Mouse (Mus musculus) brown adipose tissue, adult 24 weeks (tissue): Measurements from ENCODE around the gene Apon. TPM values are rescaled to one million over a fixed set of nuclear protein-coding genes. Genes with fewer than 3 reads are reported as not detected.
A peak's percentile ranks its signal among the peaks of the same experiment; 100 is the strongest.
"Not testable (repeated sequence)": the region's sequence is repeated elsewhere in the genome, so short reads cannot be mapped to it uniquely, and the experiment has no call there.

Source experiments
- H3K27ac ChIP-seq: fragments of 200-500 bp; replicated peaks from 2 replicates; pipeline ENCODE4 v1.5.1; 2012; ENCODE audit warnings: low read depth, mild to moderate bottlenecking, low read length
- H3K4me1 ChIP-seq: fragments of 200-500 bp; 2 replicates; pipeline ENCODE4 v1.6.1; 2012; ENCODE audit warnings: low read length, mixed read lengths; ENCODE audit not compliant: control insufficient read depth, insufficient read depth, insufficient read length
- H3K4me3 ChIP-seq: fragments of 200-500 bp; 2 replicates; pipeline ENCODE4 v1.5.1; 2012; ENCODE audit warnings: low read depth, mild to moderate bottlenecking, low read length, moderate library complexity; ENCODE audit not compliant: insufficient read depth
- polyA plus RNA-seq: library from polyadenylated mRNA; stranded (reverse); fragments of >200 nt; gene quantifications from 2 replicates; pipeline ENCODE4 v1.2.4, GENCODE M21; 2012; ENCODE audit not compliant: missing spikeins, insufficient read depth, insufficient read length

Gene Apon
- polyA plus RNA-seq, 1 experiment = not detected

DNA sequence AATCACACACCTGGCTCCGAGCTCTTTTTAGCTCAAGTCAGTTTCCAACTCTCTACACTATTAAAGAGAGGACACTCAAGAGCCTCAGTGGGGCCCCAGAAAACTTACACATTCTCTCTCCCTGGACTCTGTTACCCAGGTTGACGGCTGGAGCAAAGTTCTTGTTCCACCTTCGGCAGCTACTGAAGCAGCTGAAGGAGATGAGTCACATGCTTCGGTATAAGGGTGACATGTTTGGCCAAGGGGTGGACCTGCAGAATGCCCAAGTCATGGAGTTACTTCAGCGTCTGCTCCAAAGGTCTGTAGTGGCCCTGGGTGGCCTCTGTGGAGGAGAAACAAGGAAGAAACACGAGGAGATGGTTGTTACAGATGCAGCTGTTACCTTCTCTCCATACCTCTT lies 27.0 kb downstream of the Apon start:
- H3K27ac ChIP-seq = no peak overlapping the region
- H3K4me3 ChIP-seq = no peak overlapping the region
- H3K4me1 ChIP-seq = no peaks in the 10 kb centered on the region

DNA sequence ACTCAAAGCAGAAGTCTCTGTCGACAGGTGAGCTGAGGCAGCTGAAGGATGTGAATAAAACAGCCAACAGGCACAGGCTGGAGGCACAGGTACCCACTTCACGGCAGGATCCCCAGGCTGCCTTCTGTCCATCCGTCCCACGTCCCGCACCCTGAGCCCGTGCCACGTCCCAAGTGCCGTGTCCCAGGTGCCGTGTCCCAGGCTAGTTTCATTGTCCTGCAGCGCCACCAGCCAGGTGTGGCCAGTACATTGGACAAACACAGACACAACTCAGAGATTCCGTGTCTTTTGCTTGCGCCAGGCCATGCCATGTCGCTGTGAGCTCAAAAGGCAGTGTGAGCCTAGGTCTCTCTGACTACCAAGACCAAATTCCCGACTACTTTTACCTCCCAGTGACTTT lies 27.8 kb downstream of the Apon start:
- Histone ChIP-seq H3K27ac (no peak overlapping the region), H3K4me1 (no peaks in the 10 kb centered on the region), H3K4me3 (no peak overlapping the region)

DNA sequence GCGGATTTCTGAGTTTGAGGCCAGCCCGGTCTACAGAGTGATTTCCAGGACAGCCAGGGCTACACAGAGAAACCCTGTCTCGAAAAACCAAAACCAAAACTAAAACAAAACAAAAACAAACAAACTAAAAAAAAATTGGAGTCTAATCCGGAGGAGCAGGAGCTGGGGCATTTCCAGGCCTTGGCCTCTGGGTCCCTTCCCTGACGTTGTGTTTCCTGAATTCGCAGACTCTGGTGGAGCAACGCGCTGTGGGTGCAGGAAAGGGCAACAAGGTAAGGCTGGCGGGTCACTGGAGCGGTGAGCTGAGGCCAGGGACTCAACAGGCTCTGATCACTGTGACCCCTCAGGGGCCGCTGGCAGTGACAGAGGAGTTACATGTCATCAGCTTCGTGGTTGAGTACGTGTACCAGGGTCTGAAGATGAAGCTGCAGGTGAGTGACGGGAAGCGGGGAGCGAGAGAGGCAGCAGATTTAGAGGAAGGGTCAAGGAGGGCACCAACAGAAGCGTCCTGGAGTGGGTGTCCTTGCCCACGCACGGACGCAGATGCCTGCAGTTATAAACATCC lies 29.1 kb downstream of the Apon start:
- no peak overlapping the region for H3K27ac ChIP-seq
- H3K4me1 ChIP-seq = no peaks in the 10 kb centered on the region
- no peak overlapping the region for H3K4me3 ChIP-seq

- no peaks in the 10 kb centered on the region for H3K4me1 ChIP-seq
- H3K4me3 ChIP-seq = no peak overlapping the region
- H3K27ac ChIP-seq = no peak overlapping the region
Observed at GRCm38 (mm10) chr10:128283604-128284579, 30.0 kb downstream of the Apon start.

DNA sequence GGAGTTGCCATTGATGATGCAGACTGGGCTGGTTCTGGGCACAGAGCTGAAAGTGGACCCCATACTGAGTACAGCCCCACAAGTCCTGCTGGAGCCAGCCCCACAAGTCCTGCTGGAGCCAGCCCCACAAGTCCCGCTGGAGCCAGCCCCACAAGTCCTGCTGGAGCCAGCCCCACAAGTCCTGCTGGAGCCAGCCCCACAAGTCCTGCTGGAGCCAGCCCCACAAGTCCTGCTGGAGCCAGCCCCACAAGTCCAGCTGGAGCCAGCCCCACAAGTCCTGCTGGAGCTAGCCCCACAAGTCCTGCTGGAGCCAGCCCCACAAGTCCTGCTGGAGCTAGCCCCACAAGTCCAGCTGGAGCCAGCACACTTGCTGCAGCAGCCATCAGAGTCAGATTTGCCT lies 36.7 kb downstream of the Apon start:
- not testable (repeated sequence) for H3K4me3 ChIP-seq, H3K27ac ChIP-seq

GRCm38 (mm10) chr10:128296370-128297090 lies 42.6 kb downstream of the Apon start:
- no peak overlapping the region for H3K27ac ChIP-seq
- no peak overlapping the region for H3K4me3 ChIP-seq
- peaks cover 4% of the 10 kb centered on the region; the same call in 1 of the 2 replicates for H3K4me1 ChIP-seq

More for the DNA sequence above, 36.7 kb downstream of the Apon start:
- H3K4me1 ChIP-seq = not testable (repeated sequence)

DNA sequence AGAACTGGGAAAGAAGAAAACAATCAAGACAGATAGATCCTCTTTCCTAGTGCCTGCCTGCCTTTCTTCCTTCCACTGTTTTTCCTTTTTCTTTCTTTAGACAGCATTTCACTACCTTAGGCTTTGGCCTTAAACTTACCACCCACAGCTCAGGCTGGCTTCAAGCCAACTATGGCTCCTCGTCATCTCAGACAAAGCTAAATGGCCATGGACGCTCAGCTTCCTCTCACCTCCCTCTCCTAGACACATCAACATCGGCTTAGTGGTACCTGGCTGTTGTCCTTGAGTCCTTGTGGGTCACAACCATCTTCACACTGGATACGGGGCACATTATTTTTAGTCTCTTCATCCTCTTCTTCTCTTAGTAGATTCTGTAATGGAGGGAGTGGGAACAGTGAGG lies 43.3 kb downstream of the Apon start:
- Histone ChIP-seq H3K4me1 (peaks cover 5% of the 10 kb centered on the region), H3K4me3 (no peak overlapping the region), H3K27ac (no peak overlapping the region)

DNA sequence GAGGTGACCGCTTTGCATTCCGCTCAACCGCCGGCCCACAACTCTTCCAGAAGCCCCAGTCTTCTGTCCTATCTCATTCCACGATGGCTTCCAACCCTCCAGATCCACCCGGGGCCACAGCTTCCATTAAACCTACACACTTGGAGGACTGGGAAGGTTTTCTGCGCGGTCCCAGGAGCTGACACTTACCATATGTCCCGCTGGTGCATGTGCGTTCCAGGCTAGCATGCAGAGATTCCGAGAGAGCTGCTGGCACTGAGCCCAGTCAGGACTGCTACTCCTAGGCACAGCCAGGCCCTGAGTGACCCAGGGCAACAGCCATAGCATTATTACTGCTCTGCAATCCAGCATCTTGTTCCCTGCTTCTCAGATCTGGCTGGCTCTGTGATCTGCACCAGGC lies 43.7 kb downstream of the Apon start:
- H3K27ac ChIP-seq = no peak overlapping the region
- no peak overlapping the region for H3K4me3 ChIP-seq
- H3K4me1 ChIP-seq = peaks cover 9% of the 10 kb centered on the region

GRCm38 (mm10) chr10:128298243-128298642 lies 44.3 kb downstream of the Apon start:
- Histone ChIP-seq H3K4me3 (no peak overlapping the region), H3K4me1 (peaks cover 9% of the 10 kb centered on the region), H3K27ac (no peak overlapping the region)

DNA sequence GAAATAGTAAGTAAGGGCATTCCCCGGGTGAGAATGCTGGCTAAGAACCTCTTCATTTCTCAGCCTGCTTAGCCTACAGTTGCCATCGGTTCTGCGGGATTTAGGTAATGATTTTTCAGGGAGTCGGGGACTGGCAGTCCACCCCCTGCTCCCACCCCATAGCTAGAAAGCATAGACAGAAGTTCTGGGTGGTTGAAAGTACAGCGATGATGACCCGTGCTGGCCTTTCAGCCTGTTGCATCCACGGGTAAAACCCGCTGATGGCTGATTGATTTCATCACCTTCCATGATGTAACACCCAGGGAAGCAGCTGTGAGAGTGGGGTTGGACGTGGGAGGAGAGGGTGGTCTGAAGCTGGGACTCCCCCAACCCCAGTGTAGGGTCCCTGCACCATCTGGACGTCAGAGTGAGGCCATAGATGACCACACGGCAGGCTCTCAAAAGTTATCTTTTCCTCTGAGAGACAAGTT lies 44.8 kb downstream of the Apon start, which contains the start of gene Il23a:
TSS of gene Il23a (minus strand) at position 51 of the 470 bp plus-strand sequence.
- no peak within 1 kb of the TSS for H3K27ac ChIP-seq
- H3K4me3 ChIP-seq = no peak within 1 kb of the TSS
- H3K4me1 ChIP-seq = peaks cover 9% of the 10 kb centered on the region

- peak overlapping the region; percentile 86 for H3K27ac ChIP-seq
- H3K4me3 ChIP-seq = peak overlapping the region; percentile 62
- peaks cover 15% of the 10 kb centered on the region for H3K4me1 ChIP-seq
Observed at GRCm38 (mm10) chr10:128302357-128302756, 48.5 kb downstream of the Apon start.

GRCm38 (mm10) chr10:128302785-128303125 lies 48.9 kb downstream of the Apon start:
- Histone ChIP-seq H3K4me1 (peaks cover 14% of the 10 kb centered on the region), H3K27ac (peak overlapping the region; percentile 86), H3K4me3 (peak overlapping the region; percentile 62)

DNA sequence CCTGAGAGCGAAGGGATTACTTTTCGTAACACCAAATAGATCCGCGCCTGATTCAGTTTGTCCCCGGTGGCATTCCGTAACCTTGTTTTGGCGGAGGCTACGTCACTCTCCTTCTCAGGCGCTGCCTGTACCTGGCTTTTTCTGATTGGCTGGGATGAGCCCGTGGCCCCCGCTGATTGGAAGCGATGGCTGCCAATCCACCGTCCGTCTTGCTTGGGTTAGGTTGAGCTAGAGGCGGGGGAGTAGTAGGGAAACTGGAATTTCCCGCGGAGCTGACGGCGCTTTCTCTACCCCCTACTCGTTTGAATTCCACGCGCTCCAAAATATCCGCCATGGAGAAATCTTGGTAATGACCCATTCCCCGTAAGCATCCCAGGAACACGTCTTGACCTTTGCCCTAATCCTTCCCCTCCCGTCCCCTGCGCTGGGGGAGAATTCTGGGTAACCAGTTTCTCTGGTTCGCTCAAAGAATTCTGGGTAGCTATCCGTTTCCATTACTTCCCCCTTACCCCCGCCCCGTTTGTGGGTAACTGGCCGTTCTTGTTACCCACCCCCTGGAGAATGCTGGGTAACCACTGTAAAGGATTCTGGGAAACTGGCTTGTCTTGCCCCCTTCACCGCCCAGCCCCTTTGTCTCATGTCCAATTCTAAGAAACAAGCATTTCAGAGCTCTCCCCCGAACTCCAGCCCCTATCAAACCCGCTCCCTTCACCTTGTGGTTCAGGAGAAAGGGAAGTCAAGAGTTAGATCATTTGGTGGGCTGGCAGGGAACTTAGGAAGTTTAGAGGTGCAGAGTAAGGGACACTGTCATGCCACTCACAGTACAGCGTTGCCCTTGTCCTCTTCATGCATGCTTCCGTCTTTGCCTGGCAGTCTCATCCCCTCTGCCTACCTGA lies 49.5 kb downstream of the Apon start, which contains the start of gene Pan2:
TSS of gene Pan2 (plus strand) at position 210 of the 896 bp plus-strand sequence.
- Histone ChIP-seq H3K4me3 (peak within 1 kb of the TSS; percentile 73), H3K4me1 (peaks cover 10% of the 10 kb centered on the region), H3K27ac (peak within 1 kb of the TSS; percentile 98)
